Mouse (Mus musculus) forebrain, embryonic 13.5 days (tissue): ENCODE measurements around the gene Abcc1. TPM values are rescaled to one million over a fixed set of nuclear protein-coding genes. Genes with fewer than 3 reads are reported as not detected.

Experiments
- ATAC-seq: fragments of 200-750 bp; cut with Nextera tagmentation; 2 replicates; pipeline ENCODE4 v1.8.0; 2017
- H3K27ac ChIP-seq: fragments of 300-500 bp; sonication (generic); 2 replicates; pipeline ENCODE4 v1.5.1; 2015; ENCODE audit warnings: inconsistent platforms, mild to moderate bottlenecking, moderate library complexity
- H3K27me3 ChIP-seq: fragments of 300-500 bp; sonication (generic); 2 replicates; pipeline ENCODE4 v1.6.1; 2015; ENCODE audit warnings: mild to moderate bottlenecking, inconsistent platforms
- H3K36me3 ChIP-seq: fragments of 300-500 bp; sonication (generic); 2 replicates; pipeline ENCODE4 v1.6.1; 2015; ENCODE audit warnings: mild to moderate bottlenecking, inconsistent platforms; ENCODE audit not compliant: poor library complexity, severe bottlenecking
- H3K4me1 ChIP-seq: fragments of 300-500 bp; sonication (generic); 2 replicates; pipeline ENCODE4 v1.6.1; 2015; ENCODE audit warnings: inconsistent platforms
- H3K4me2 ChIP-seq: fragments of 300-500 bp; sonication (generic); 2 replicates; pipeline ENCODE4 v1.6.1; 2015; ENCODE audit warnings: inconsistent platforms, mild to moderate bottlenecking, moderate library complexity
- H3K4me3 ChIP-seq: fragments of 300-500 bp; sonication (generic); 2 replicates; pipeline ENCODE4 v1.5.1; 2015; ENCODE audit warnings: mild to moderate bottlenecking, inconsistent platforms
- H3K9ac ChIP-seq: fragments of 300-500 bp; sonication (generic); 2 replicates; pipeline ENCODE4 v1.6.1; 2015; ENCODE audit warnings: mild to moderate bottlenecking, inconsistent platforms
- H3K9me3 ChIP-seq: fragments of 300-500 bp; sonication (generic); replicated peaks from 2 replicates; pipeline ENCODE4 v1.6.1; 2016; ENCODE audit warnings: inconsistent platforms
- WGBS: fragments of 180-500 bp; shearing (Covaris S2); methylation state at CpG from one replicate; pipeline ENCODE4 v1.1.7; 2015; 5-methylcytosine and 5-hydroxymethylcytosine counted together
- polyA plus RNA-seq: library from polyadenylated mRNA; unstranded; fragments of >200 nt; fragmentation: Nextera tagmentation; extraction: Ambion mirVana; gene quantifications from 2 replicates; pipeline ENCODE4 v1.2.1, GENCODE M21; 2015

Gene Abcc1
- polyA plus RNA-seq, 1 experiment from 2014 or later = 8.6 TPM

DNA sequence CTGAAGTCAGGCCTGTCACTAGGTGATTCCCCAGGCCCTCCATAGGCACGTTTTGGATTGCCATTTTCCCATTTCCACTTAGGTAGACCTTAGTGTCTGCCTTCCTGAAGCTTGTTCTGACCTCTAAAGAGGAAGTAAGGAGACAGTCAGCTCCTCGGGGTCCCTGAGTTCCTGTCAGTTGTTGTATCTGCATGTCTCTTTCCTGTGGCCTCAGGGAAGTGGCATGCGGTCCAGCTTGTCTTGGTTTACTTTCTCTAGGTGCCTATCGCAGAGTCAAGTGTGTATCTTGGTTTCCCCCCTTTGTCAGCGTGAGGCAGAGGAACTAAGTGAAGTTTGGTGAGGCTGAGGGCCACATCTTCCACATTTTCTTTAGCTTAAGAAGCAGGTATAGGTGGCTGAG, 17.3 kb downstream of the Abcc1 start:
- Histone ChIP-seq H3K9ac (no peak overlapping the region), H3K27me3 (no peaks in the 10 kb centered on the region), H3K27ac (no peak overlapping the region), H3K4me2 (no peak overlapping the region), H3K9me3 (no peaks in the 10 kb centered on the region), H3K4me3 (no peak overlapping the region), H3K4me1 (no peaks in the 10 kb centered on the region), H3K36me3 (no peaks in the 10 kb centered on the region)
- 86% methylated on average over 5 of the region's 5 CpGs for WGBS
- no peak for ATAC-seq

DNA sequence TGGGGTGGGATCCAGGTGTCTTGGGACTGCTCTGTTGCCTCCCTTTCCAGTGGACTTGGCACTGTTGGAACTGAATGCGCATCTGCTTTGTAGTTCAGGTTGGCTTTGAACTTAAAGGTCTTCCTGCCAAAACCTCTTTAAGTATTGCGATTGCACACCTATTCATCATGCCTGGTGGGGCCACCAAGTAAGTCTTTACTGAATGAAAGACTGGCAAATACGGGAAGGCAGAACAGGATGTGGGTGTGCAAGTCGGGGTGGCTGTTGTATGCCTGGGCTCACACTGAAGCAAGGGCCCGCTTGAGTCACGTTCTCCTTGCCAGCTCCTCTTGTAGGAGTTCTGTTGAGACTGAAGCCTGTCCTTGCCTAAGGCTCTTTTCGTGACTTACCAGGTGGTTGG, 18.5 kb downstream of the Abcc1 start:
- Histone ChIP-seq H3K9me3 (no peaks in the 10 kb centered on the region), H3K4me1 (no peaks in the 10 kb centered on the region), H3K36me3 (no peaks in the 10 kb centered on the region), H3K4me2 (no peak overlapping the region), H3K9ac (no peak overlapping the region), H3K4me3 (no peak overlapping the region), H3K27me3 (no peaks in the 10 kb centered on the region), H3K27ac (no peak overlapping the region)
- 92% methylated on average over 7 of the region's 7 CpGs for WGBS
- ATAC-seq = no peak

DNA sequence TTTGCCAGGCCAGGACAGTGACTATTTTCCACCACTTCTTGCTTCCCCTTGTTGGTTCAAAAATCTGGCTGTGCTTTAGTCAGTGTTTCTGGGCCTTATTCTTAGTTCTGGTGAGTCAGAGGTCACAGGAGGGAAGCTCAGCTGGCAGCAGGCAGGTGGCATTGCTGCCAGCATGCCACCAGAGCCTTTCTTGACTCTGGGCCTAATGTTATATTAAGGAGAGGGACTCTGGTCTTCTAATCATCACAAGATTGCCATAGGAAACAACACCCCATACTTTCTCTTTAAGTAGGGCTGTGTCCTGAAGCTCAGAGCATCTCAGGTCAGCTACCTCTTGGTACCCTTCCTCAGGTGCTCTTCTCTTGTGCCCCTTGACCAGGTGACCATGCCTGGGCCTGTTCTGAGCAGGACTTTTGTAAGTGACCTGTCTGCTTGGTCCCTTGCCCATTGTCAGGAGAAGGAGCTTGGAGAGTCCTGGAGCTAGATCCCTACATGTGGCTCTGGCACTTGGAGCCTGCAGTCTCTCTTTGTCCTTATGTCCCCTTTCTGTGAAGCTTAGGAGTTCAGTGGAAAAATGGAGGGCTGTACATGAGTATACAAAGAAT, 19.8 kb downstream of the Abcc1 start:
- no peak overlapping the region for H3K9ac ChIP-seq
- no peak for ATAC-seq

DNA sequence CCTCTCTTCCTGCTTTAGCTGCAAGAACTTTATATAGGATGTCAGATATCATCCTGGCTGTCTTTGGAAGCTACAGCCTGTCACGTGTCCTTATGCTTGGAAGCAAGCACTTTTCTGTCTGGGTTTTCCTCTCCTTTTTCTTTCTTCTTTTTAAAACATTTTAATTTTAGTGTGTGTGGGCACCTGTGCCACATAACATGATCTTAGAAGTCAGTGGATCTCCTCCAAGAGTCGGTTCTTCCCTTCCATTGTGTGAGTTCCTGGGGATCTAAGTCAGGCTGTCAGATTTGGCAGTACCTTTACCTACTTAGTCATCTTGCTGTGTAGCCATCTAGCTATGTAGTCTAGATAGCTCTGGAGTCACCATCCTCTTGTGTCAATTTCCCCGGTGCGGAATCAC, 37.9 kb downstream of the Abcc1 start:
- no peak overlapping the region for H3K4me2 ChIP-seq
- no peaks in the 10 kb centered on the region for H3K27me3 ChIP-seq
- ATAC-seq = no peak
- peaks cover 10% of the 10 kb centered on the region; the same call in 1 of the 2 replicates for H3K36me3 ChIP-seq
- H3K4me1 ChIP-seq = no peaks in the 10 kb centered on the region
- no peak overlapping the region for H3K27ac ChIP-seq
- no peak overlapping the region for H3K4me3 ChIP-seq
- H3K9me3 ChIP-seq = no peaks in the 10 kb centered on the region
- 92% methylated on average over 4 of the region's 4 CpGs for WGBS
- H3K9ac ChIP-seq = no peak overlapping the region

More for the DNA sequence above, 19.8 kb downstream of the Abcc1 start:
- Histone ChIP-seq H3K4me3 (no peak overlapping the region), H3K4me1 (no peaks in the 10 kb centered on the region), H3K27me3 (no peaks in the 10 kb centered on the region), H3K9me3 (no peaks in the 10 kb centered on the region), H3K27ac (no peak overlapping the region), H3K36me3 (no peaks in the 10 kb centered on the region), H3K4me2 (no peak overlapping the region)

DNA sequence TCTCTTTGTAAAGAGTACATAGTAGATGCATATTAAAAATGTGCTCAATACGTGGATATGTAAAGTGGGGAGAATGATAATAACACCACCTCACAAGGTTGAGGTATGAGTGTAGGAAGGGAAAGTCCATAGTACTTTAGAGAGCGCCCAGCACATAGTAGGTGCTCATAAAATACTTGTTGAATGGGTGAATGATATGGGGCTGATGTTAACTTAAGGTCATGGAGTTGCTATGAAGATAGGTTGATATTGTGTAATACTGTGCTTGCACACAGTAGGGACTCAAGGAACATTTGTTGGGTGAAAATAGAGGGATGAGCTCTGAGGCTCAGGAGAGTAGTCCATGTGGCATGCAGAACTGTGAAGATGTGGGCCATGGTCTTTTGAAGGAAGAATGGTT, 42.1 kb downstream of the Abcc1 start:
- H3K4me1 ChIP-seq = no peaks in the 10 kb centered on the region
- no peak for ATAC-seq
- 91% methylated on average over 2 of the region's 2 CpGs for WGBS
- no peak overlapping the region for H3K4me2 ChIP-seq
- H3K9me3 ChIP-seq = no peaks in the 10 kb centered on the region
- no peak overlapping the region for H3K9ac ChIP-seq
- no peak overlapping the region for H3K27ac ChIP-seq
- no peak overlapping the region for H3K4me3 ChIP-seq
- no peaks in the 10 kb centered on the region for H3K27me3 ChIP-seq
- H3K36me3 ChIP-seq = peaks cover 26% of the 10 kb centered on the region

DNA sequence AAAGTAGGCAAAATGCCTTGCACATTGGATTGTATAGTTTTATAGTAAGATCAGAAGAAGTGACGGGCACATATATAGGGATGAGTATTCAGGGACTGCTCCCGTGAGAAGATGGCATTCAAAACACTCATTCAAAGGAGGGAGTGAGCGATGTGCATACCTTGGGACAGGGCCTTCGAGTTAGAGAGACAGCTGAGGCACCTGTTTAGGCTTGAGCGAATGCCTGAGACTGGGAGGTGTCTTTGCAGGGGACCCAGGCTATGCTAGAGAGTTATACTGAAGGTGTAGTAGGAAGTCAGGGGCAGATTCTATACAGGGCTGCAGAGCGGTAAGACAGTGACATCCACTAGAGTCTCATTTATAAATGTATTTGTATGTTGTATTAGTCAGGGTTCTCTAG, 44.3 kb downstream of the Abcc1 start:
- peaks cover 26% of the 10 kb centered on the region for H3K36me3 ChIP-seq
- 97% methylated on average over 6 of the region's 6 CpGs for WGBS
- no peaks in the 10 kb centered on the region for H3K27me3 ChIP-seq
- no peak overlapping the region for H3K27ac ChIP-seq
- no peak overlapping the region for H3K9ac ChIP-seq
- H3K9me3 ChIP-seq = no peaks in the 10 kb centered on the region
- H3K4me2 ChIP-seq = no peak overlapping the region
- H3K4me3 ChIP-seq = no peak overlapping the region
- no peak for ATAC-seq
- H3K4me1 ChIP-seq = no peaks in the 10 kb centered on the region

DNA sequence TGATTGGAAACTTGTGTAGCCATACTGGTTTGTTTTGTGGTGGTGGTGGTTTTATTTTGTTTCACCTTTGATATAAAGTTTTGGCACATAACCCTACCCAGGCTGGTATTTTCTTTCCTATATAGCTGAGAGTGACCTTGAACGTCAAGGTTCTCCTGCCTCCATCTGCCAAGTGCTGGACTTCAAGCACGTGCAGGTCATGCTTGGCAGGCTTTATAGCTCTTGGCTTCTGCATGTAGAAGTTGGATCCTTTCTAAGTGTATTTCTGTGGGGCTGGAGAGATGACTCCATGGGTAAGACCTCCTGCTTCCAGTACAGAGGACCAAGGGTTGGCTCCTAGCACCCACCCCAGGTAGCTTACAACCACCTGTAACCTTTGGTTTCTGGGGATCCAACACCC, 47.8 kb downstream of the Abcc1 start:
- 92% methylated on average over 2 of the region's 2 CpGs for WGBS
- Histone ChIP-seq H3K4me3 (no peak overlapping the region), H3K4me1 (no peaks in the 10 kb centered on the region), H3K27me3 (no peaks in the 10 kb centered on the region), H3K9me3 (no peaks in the 10 kb centered on the region), H3K4me2 (no peak overlapping the region), H3K27ac (no peak overlapping the region), H3K9ac (no peak overlapping the region), H3K36me3 (peaks cover 46% of the 10 kb centered on the region)
- no peak for ATAC-seq

DNA sequence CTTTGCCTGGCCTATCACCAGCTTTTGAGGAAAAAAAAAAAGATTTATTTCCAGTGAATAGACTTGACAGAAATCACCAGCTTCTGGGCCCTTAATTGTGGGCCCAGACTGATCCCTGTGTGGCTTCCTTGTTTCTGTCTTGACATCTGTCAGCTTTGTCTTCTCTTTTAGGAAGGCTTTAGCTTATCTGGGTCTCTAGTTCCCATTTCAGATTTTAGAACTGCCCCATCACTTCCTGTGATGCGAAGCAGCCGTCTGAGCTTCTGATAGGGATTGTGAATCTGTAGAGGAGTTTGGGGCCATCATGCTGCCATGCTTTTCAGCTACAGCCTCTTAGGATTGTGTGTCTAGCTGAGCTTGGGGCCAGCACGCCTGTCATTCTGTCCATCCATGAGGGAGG, 48.4 kb downstream of the Abcc1 start:
- Histone ChIP-seq H3K4me1 (no peaks in the 10 kb centered on the region), H3K9ac (no peak overlapping the region), H3K36me3 (peaks cover 51% of the 10 kb centered on the region), H3K4me2 (no peak overlapping the region), H3K27me3 (no peaks in the 10 kb centered on the region), H3K9me3 (no peaks in the 10 kb centered on the region), H3K27ac (no peak overlapping the region), H3K4me3 (no peak overlapping the region)
- no peak for ATAC-seq
- WGBS = 95% methylated on average over 3 of the region's 3 CpGs

DNA sequence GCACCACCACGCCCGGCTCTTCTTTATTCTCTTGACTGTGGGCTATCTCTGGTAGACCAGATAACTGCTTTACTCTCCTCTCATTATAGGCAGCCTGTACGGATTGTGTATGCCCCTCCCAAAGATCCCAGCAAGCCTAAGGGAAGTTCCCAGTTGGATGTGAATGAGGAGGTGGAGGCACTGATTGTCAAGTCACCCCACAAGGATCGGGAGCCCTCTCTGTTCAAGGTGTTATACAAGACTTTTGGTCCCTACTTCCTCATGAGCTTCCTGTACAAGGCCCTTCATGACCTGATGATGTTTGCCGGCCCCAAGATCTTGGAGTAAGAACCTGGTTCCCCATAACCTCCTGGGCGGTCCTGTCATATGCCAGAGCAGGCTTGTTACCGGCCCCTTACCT, 49.3 kb downstream of the Abcc1 start:
- no peaks in the 10 kb centered on the region for H3K9me3 ChIP-seq
- H3K27ac ChIP-seq = no peak overlapping the region
- H3K27me3 ChIP-seq = no peaks in the 10 kb centered on the region
- no peak overlapping the region for H3K4me2 ChIP-seq
- H3K9ac ChIP-seq = no peak overlapping the region
- H3K4me3 ChIP-seq = no peak overlapping the region
- H3K4me1 ChIP-seq = no peaks in the 10 kb centered on the region
- ATAC-seq = no peak
- WGBS = 95% methylated on average over 7 of the region's 7 CpGs
- H3K36me3 ChIP-seq = peaks cover 42% of the 10 kb centered on the region

DNA sequence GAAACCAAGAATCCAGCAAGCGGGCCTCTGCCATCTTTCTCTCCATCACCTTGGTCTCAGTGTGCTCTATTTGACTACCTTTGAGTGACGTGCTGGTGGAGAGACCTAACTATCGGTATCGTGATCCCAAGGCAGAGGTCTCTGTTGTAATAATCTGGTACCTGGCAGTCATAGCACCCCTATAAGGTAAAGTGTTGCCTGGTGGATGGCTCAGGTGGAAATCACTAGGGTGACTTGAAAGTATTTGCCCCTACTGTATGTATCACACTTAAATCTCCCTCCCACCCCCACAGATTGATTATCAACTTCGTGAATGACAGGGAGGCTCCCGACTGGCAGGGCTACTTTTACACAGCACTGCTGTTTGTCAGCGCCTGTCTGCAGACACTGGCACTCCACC, 49.8 kb downstream of the Abcc1 start:
- ATAC-seq = no peak
- Histone ChIP-seq H3K4me2 (no peak overlapping the region), H3K27me3 (no peaks in the 10 kb centered on the region), H3K9me3 (no peaks in the 10 kb centered on the region), H3K4me3 (no peak overlapping the region), H3K4me1 (no peaks in the 10 kb centered on the region), H3K36me3 (peaks cover 38% of the 10 kb centered on the region), H3K27ac (no peak overlapping the region), H3K9ac (no peak overlapping the region)
- 94% methylated on average over 7 of the region's 7 CpGs for WGBS

DNA sequence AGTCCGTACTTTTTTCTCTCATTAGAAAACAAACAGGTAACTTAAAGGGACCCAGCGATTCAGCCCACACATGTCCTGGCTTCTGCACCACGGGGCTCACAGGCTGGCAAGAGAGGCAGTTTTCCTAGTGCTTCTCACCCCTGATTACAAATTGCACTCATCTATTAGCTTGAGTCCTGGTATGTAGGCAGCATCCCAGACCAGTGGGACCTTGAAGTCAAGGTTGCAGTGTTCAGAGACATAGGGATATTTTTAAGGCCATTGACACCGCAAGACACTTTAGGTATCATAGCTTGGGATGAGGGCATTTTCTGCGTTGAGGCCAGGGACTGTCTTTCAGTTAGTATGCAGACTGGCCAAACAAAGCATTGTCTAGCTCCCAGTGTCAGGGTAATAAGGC, 51.2 kb downstream of the Abcc1 start:
- 90% methylated on average over 5 of the region's 5 CpGs for WGBS
- Histone ChIP-seq H3K4me2 (no peak overlapping the region), H3K27ac (no peak overlapping the region)

DNA sequence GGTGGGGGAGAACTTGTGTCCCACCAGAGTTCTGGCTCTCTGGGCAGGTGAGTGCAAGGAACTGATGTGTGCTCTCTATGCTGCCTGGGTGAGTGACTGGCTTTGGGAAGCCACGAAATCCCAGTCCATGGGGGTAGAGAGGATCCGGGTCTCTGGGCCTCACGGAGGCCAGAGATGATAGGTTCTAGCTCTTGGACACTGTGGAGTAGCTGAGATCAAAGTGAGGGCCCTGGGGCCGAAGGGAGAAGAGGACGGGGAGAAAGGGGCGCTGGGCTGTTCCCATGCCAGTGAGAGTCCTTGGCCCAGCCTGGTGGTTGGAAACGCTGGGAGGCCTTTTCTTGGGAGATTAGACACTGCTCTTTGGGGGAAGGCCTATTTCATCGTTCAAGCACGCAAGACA, 53.8 kb downstream of the Abcc1 start:
- ATAC-seq = no peak
- H3K27me3 ChIP-seq = no peaks in the 10 kb centered on the region

More for the DNA sequence above, 51.2 kb downstream of the Abcc1 start:
- no peaks in the 10 kb centered on the region for H3K4me1 ChIP-seq
- H3K9ac ChIP-seq = no peak overlapping the region
- ATAC-seq = no peak
- H3K27me3 ChIP-seq = no peaks in the 10 kb centered on the region
- H3K9me3 ChIP-seq = no peaks in the 10 kb centered on the region
- H3K4me3 ChIP-seq = no peak overlapping the region
- H3K36me3 ChIP-seq = peaks cover 27% of the 10 kb centered on the region

DNA sequence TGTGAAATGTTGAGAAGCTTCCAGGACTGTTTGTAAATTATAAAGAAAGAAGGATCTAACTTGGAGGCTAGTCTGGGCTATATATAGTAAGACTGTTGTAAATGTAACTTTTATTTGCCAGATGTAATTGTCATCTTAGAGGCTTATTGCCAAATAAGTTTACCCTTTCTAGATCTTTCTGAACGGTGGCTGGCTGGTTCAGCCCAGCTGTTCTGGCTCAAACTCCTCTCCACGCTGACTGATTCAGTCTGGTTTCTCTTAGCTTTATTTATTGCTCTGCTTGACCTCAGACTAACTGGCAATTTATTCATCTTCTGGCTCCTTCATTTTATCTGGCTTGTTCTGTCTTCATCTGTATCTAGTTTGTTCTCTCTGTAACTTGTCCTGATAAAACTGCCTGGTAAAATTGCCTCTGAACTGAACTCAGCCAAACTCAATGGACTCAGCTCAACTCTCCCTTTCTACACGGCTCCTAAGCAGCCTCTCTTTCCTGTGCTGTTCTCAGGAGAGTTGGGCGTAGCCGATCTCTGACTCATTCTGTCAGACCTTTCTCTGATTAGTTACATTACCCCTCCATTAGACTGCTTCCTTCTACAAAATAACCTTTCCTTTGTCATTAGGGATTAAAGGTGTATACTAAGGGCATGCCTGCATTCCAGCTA, 55.7 kb downstream of the Abcc1 start:
- no peaks in the 10 kb centered on the region for H3K9me3 ChIP-seq
- H3K4me2 ChIP-seq = no peak overlapping the region
- no peak overlapping the region for H3K27ac ChIP-seq
- H3K4me3 ChIP-seq = no peak overlapping the region
- peaks cover 15% of the 10 kb centered on the region for H3K36me3 ChIP-seq
- no peaks in the 10 kb centered on the region for H3K27me3 ChIP-seq
- WGBS = 89% methylated on average over 5 of the region's 5 CpGs
- H3K4me1 ChIP-seq = no peaks in the 10 kb centered on the region
- no peak overlapping the region for H3K9ac ChIP-seq
- ATAC-seq = no peak

More for the DNA sequence above, 53.8 kb downstream of the Abcc1 start:
- Histone ChIP-seq H3K36me3 (peaks cover 27% of the 10 kb centered on the region), H3K9ac (no peak overlapping the region), H3K4me1 (no peaks in the 10 kb centered on the region), H3K4me2 (no peak overlapping the region), H3K27ac (no peak overlapping the region), H3K4me3 (no peak overlapping the region), H3K9me3 (no peaks in the 10 kb centered on the region)
- 87% methylated on average over 9 of the region's 9 CpGs for WGBS
